Mouse (Mus musculus) heart, embryonic 16.5 days (tissue): ENCODE measurements around the gene Etv6. TPM values are rescaled to one million over a fixed set of nuclear protein-coding genes. Genes with fewer than 3 reads are reported as not detected.
A peak's percentile ranks its signal among the peaks of the same experiment; 100 is the strongest.

ENCODE experiments used
- ATAC-seq: fragments of 200-750 bp; cut with Nextera tagmentation; replicated peaks from 2 replicates; pipeline ENCODE4 v1.8.0; 2017; ENCODE audit warnings: moderate number of reproducible peaks; ENCODE audit not compliant: insufficient read depth, low FRiP score; ENCODE audit errors: extremely low read depth
- H3K27ac ChIP-seq: fragments of 300-500 bp; sonication (generic); 2 replicates; pipeline ENCODE4 v1.5.1; 2014; ENCODE audit warnings: mild to moderate bottlenecking, low read length, control low read depth, moderate library complexity
- H3K27me3 ChIP-seq: fragments of 300-500 bp; sonication (generic); 2 replicates; pipeline ENCODE4 v1.6.1; 2014; ENCODE audit warnings: low read length, mixed read lengths; ENCODE audit not compliant: control insufficient read depth, insufficient read depth
- H3K36me3 ChIP-seq: fragments of 300-500 bp; sonication (generic); 2 replicates; pipeline ENCODE4 v1.6.1; 2014; ENCODE audit not compliant: control insufficient read depth, insufficient read depth
- H3K4me1 ChIP-seq: fragments of 300-500 bp; sonication (generic); 2 replicates; pipeline ENCODE4 v1.6.1; 2014; ENCODE audit warnings: low read length, mixed read lengths; ENCODE audit not compliant: control insufficient read depth, insufficient read depth
- H3K4me2 ChIP-seq: fragments of 300-500 bp; sonication (generic); 2 replicates; pipeline ENCODE4 v1.6.1; 2014; ENCODE audit warnings: low read depth, mild to moderate bottlenecking, control low read depth, low read length
- H3K4me3 ChIP-seq: fragments of 300-500 bp; sonication (generic); 2 replicates; pipeline ENCODE4 v1.5.1; 2014; ENCODE audit warnings: mild to moderate bottlenecking, control low read depth, low read length
- H3K9ac ChIP-seq: fragments of 300-500 bp; sonication (generic); 2 replicates; pipeline ENCODE4 v1.6.1; 2014; ENCODE audit warnings: low read length, control low read depth
- H3K9me3 ChIP-seq: fragments of 300-500 bp; sonication (generic); replicated peaks from 2 replicates; pipeline ENCODE4 v1.6.1; 2016; ENCODE audit warnings: low read length; ENCODE audit not compliant: control insufficient read depth
- WGBS: fragments of 180-500 bp; shearing (Covaris S2); extraction: QIAGEN DNeasy Blood & Tissue Kit; methylation state at CpG from one replicate; pipeline ENCODE4 v1.1.7; 2014; 5-methylcytosine and 5-hydroxymethylcytosine counted together
- polyA plus RNA-seq: library from polyadenylated mRNA; unstranded; fragments of >200 nt; fragmentation: Nextera tagmentation; extraction: Ambion mirVana; gene quantifications from 2 replicates; pipeline ENCODE4 v1.2.1, GENCODE M21; 2015

The Etv6 gene
- polyA plus RNA-seq, 1 experiment from 2014 or later: 12.3 TPM

DNA sequence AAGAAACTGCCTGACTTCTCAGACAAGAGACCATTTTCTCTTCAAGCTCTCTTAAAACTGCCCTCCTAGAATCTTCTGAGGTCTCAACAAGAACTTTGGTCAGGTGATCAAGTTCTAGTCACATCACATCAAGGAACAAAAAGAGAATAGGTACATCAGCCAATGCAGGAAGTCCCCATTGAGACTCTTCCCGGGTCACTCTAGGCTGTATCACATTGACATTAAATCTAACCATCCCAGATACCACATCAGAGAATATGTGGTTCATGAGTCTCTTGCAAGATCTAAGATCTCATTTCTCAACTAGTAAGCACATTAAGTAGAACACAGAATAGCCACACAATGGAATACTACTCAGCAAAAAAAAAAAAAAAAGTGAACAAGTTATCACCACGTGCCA is 238.4 kb downstream of the Etv6 start:
- no peak overlapping the region for H3K4me3 ChIP-seq
- 77% methylated on average over 2 of the region's 2 CpGs for WGBS

GRCm38 (mm10) chr6:134276954-134277353 is 241.5 kb downstream of the Etv6 start:
- ATAC-seq: no peak
- no peak overlapping the region for H3K27ac ChIP-seq
- H3K9ac ChIP-seq: no peak overlapping the region
- no peaks in the 10 kb centered on the region for H3K9me3 ChIP-seq
- H3K4me3 ChIP-seq: no peak overlapping the region
- no peaks in the 10 kb centered on the region for H3K27me3 ChIP-seq
- WGBS: 72% methylated on average over 2 of the region's 2 CpGs
- H3K36me3 ChIP-seq: no peaks in the 10 kb centered on the region
- no peak overlapping the region for H3K4me2 ChIP-seq
- H3K4me1 ChIP-seq: 0 out of 2 replicates have a peak, but pooled peaks cover 3% of the 10 kb centered on the region

More for the DNA sequence above, 238.4 kb downstream of the Etv6 start:
- 0 out of 2 replicates have a peak, but pooled peaks cover 3% of the 10 kb centered on the region for H3K4me1 ChIP-seq
- no peak overlapping the region for H3K9ac ChIP-seq
- H3K4me2 ChIP-seq: no peak overlapping the region
- no peak overlapping the region for H3K27ac ChIP-seq
- no peak for ATAC-seq
- H3K9me3 ChIP-seq: no peaks in the 10 kb centered on the region
- H3K27me3 ChIP-seq: no peaks in the 10 kb centered on the region
- peaks cover 9% of the 10 kb centered on the region for H3K36me3 ChIP-seq

DNA sequence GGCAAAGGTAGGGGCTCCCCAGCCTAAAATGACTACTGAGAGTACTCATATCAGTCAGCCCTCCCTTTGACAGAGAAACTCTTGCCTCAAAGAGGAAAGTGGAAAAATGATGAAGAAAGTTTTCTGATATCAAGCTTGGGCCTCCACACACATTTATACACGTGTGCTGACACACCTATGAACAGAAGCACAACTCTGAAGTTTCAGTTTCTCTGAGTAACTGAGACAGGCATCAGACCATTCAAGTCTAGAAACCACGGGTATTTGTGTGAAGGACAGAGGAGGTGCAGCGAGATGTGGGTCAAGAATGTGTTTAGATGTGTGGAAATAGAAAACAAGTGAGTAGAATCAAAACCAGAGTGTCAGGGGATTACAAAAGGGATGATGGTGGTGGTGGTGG is 246.6 kb downstream of the Etv6 start:
- Histone ChIP-seq H3K36me3 (no peaks in the 10 kb centered on the region), H3K4me3 (no peak overlapping the region), H3K4me2 (no peak overlapping the region), H3K4me1 (no peaks in the 10 kb centered on the region), H3K27me3 (no peaks in the 10 kb centered on the region), H3K9ac (no peak overlapping the region), H3K27ac (no peak overlapping the region), H3K9me3 (no peaks in the 10 kb centered on the region)
- WGBS: 72% methylated on average over 3 of the region's 3 CpGs
- no peak for ATAC-seq

DNA sequence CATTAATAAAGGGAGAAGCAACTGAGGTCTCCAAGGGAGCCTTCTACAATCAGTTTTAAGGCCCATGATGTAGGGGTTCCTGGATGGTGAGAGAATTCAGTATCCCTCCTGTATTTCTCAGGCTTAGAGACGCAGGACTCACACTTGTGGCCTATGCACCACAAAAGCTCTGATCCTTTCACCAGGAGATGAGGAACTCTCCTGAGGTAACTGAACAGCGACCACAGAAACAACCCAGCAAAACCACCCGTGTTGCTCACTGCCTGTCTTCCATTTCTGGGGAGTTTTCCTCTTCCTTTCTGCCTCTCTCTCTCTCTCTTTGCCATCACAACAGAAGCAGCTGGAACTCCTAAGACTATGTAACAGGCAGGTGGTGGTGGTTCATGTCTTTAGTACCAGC is 256.3 kb downstream of the Etv6 start:
- Histone ChIP-seq H3K27me3 (no peaks in the 10 kb centered on the region), H3K9me3 (no peaks in the 10 kb centered on the region), H3K9ac (no peak overlapping the region), H3K4me3 (no peak overlapping the region), H3K4me1 (no peaks in the 10 kb centered on the region), H3K27ac (no peak overlapping the region), H3K4me2 (no peak overlapping the region), H3K36me3 (no peaks in the 10 kb centered on the region)
- 75% methylated on average over 3 of the region's 3 CpGs for whole genome bisulfite sequencing
- ATAC-seq: no peak

DNA sequence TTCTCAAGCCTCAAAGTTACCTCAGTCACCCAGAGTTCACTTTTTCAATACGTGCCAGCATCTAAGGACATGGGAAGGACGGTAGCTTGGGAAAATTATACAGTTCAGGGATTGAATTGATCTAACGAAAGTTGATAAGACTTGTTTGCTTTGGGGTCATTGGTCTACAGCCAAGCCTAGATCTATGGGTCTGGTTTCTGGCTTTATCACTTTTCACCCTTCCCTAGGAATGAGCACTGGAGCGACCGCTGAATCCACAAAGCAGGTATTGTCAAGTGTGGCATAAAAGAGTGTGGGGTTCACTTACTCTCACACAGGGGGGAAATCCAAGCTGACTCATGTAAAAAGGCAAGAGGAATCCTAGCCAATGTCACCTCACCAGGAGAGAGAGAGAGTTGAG is 256.9 kb downstream of the Etv6 start:
- Histone ChIP-seq H3K9me3 (no peaks in the 10 kb centered on the region), H3K4me3 (no peak overlapping the region), H3K4me1 (no peaks in the 10 kb centered on the region), H3K27ac (no peak overlapping the region), H3K9ac (no peak overlapping the region), H3K36me3 (no peaks in the 10 kb centered on the region), H3K4me2 (no peak overlapping the region), H3K27me3 (no peaks in the 10 kb centered on the region)
- 76% methylated on average over 5 of the region's 5 CpGs for WGBS
- ATAC-seq: no peak; the same call in 1 of the 2 replicates

- no peak overlapping the region for H3K4me3 ChIP-seq
- no peak overlapping the region for H3K9ac ChIP-seq
- H3K4me1 ChIP-seq: no peaks in the 10 kb centered on the region
- no peaks in the 10 kb centered on the region for H3K27me3 ChIP-seq
- WGBS: 30% methylated on average over 9 of the region's 9 CpGs
- 0 out of 2 replicates have a peak, but pooled peaks have one; percentile 37 for ATAC-seq
- H3K9me3 ChIP-seq: no peaks in the 10 kb centered on the region
- no peak overlapping the region for H3K27ac ChIP-seq
- no peaks in the 10 kb centered on the region for H3K36me3 ChIP-seq
- no peak overlapping the region for H3K4me2 ChIP-seq
Measured at GRCm38 (mm10) chr6:134293615-134294508, 258.4 kb downstream of the Etv6 start.

- Histone ChIP-seq H3K4me3 (no peak overlapping the region), H3K4me1 (no peaks in the 10 kb centered on the region), H3K9ac (no peak overlapping the region), H3K36me3 (no peaks in the 10 kb centered on the region), H3K4me2 (no peak overlapping the region), H3K9me3 (no peaks in the 10 kb centered on the region), H3K27ac (no peak overlapping the region), H3K27me3 (no peaks in the 10 kb centered on the region)
- no peak for ATAC-seq
- WGBS: 68% methylated on average over 13 of the region's 13 CpGs
Measured at GRCm38 (mm10) chr6:134297884-134298619, 262.6 kb downstream of the Etv6 start.

GRCm38 (mm10) chr6:134301951-134302350 is 266.5 kb downstream of the Etv6 start:
- H3K36me3 ChIP-seq: no peaks in the 10 kb centered on the region
- no peak overlapping the region for H3K4me2 ChIP-seq
- no peaks in the 10 kb centered on the region for H3K27me3 ChIP-seq
- no peak overlapping the region for H3K27ac ChIP-seq
- no peaks in the 10 kb centered on the region for H3K9me3 ChIP-seq
- whole genome bisulfite sequencing: 84% methylated on average over 1 of the region's 1 CpGs
- no peaks in the 10 kb centered on the region for H3K4me1 ChIP-seq
- no peak overlapping the region for H3K9ac ChIP-seq
- no peak overlapping the region for H3K4me3 ChIP-seq
- no peak for ATAC-seq

DNA sequence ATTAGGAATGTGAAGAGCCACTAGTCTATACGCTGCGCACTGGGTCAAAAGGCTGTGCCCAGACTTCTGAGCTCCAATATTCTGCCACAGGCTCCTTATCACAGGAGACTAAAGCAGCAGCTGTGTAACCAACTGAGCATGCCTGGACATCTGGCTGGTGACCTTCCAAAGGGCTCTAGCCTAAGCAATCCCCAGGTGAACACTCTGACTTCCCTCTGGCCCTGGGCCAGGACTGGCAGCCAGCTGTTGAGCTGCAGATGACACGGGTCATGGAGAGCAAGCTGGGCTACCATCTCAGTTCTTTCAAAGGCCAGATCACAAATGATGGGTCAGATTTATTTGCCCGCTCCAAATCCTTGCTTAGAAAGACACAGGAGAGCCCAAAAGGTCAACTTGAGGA is 275.8 kb downstream of the Etv6 start:
- WGBS: 85% methylated on average over 4 of the region's 4 CpGs
- H3K4me2 ChIP-seq: no peak overlapping the region
- ATAC-seq: no peak

More for the DNA sequence above, 275.8 kb downstream of the Etv6 start:
- no peak overlapping the region for H3K4me3 ChIP-seq
- no peaks in the 10 kb centered on the region for H3K4me1 ChIP-seq
- H3K27me3 ChIP-seq: no peaks in the 10 kb centered on the region
- H3K9ac ChIP-seq: no peak overlapping the region
- no peak overlapping the region for H3K27ac ChIP-seq
- H3K9me3 ChIP-seq: 0 out of 2 replicates have a peak, but pooled peaks cover 4% of the 10 kb centered on the region
- no peaks in the 10 kb centered on the region for H3K36me3 ChIP-seq
